Mouse (Mus musculus): ENCODE results near the gene Sox6.

Gene Sox6

GRCm38 (mm10) chr7:115540261-115540660, 498.3 kb downstream of the Sox6 start:
- no peak for DNase-seq

GRCm38 (mm10) chr7:115539003-115539402, 499.6 kb downstream of the Sox6 start:
- DNase-seq: no peak

- DNase-seq: no peak
Observed at GRCm38 (mm10) chr7:115537636-115538035, 501.0 kb downstream of the Sox6 start.

GRCm38 (mm10) chr7:115536521-115536920, 502.1 kb downstream of the Sox6 start:
- no peak for DNase-seq

- DNase-seq: no peak
Observed at GRCm38 (mm10) chr7:115531875-115532274, 506.7 kb downstream of the Sox6 start.

- no peak for DNase-seq
Observed at GRCm38 (mm10) chr7:115531217-115531616, 507.4 kb downstream of the Sox6 start.

GRCm38 (mm10) chr7:115517701-115518100, 520.9 kb downstream of the Sox6 start:
- no peak for DNase-seq

GRCm38 (mm10) chr7:115513681-115514080, 524.9 kb downstream of the Sox6 start:
- DNase-seq: no peak

- DNase-seq: no peak
Observed at GRCm38 (mm10) chr7:115511777-115512176, 526.8 kb downstream of the Sox6 start.

- DNase-seq: no peak
Observed at GRCm38 (mm10) chr7:115511091-115511490, 527.5 kb downstream of the Sox6 start.

GRCm38 (mm10) chr7:115510045-115510444, 528.6 kb downstream of the Sox6 start:
- no peak for DNase-seq

GRCm38 (mm10) chr7:115506385-115506784, 532.2 kb downstream of the Sox6 start:
- DNase-seq: no peak

- DNase-seq: peak; percentile 41
Observed at GRCm38 (mm10) chr7:115501497-115501896, 537.1 kb downstream of the Sox6 start.

GRCm38 (mm10) chr7:115500825-115501224, 537.8 kb downstream of the Sox6 start:
- no peak for DNase-seq

- DNase-seq: peak; percentile 47
Observed at GRCm38 (mm10) chr7:115500170-115500569, 538.4 kb downstream of the Sox6 start.

GRCm38 (mm10) chr7:115491721-115492120, 546.9 kb downstream of the Sox6 start:
- DNase-seq: no peak

GRCm38 (mm10) chr7:115489608-115490007, 549.0 kb downstream of the Sox6 start:
- no peak for DNase-seq

GRCm38 (mm10) chr7:115486431-115486830, 552.2 kb downstream of the Sox6 start:
- no peak for DNase-seq

- no peak for DNase-seq
Observed at GRCm38 (mm10) chr7:115485664-115486409, 552.8 kb downstream of the Sox6 start.

GRCm38 (mm10) chr7:115477763-115478162, 560.8 kb downstream of the Sox6 start:
- DNase-seq: no peak

- DNase-seq: no peak
Observed at GRCm38 (mm10) chr7:115476881-115477665, 561.5 kb downstream of the Sox6 start.

GRCm38 (mm10) chr7:115475176-115475575, 563.4 kb downstream of the Sox6 start:
- DNase-seq: no peak

- DNase-seq: no peak
Observed at GRCm38 (mm10) chr7:115474115-115474514, 564.5 kb downstream of the Sox6 start.

- no peak for DNase-seq
Observed at GRCm38 (mm10) chr7:115472850-115473249, 565.7 kb downstream of the Sox6 start.

Data from lung, postnatal 36 days (tissue).